Mouse (Mus musculus): Measurements from ENCODE around the gene Spag6l. TPM values are rescaled to one million over a fixed set of nuclear protein-coding genes. Genes with fewer than 3 reads are reported as not detected.

The Spag6l gene
- polyA plus RNA-seq, 1 experiment from 2014 or later = 0.29 TPM

Other genes starting within 250 kb of the Spag6l start
- gene Fgd4, start 228.9 kb downstream of the Spag6l start, polyA plus RNA-seq (2015; fragmentation: Nextera tagmentation; extraction: Ambion mirVana) = 2.3 and 2.9 TPM in 2 replicates
- not detected in 2 replicates for gene Olfr19, start 153.1 kb downstream of the Spag6l start, polyA plus RNA-seq (2015; fragmentation: Nextera tagmentation; extraction: Ambion mirVana)
- gene Igll1, start 34.5 kb upstream of the Spag6l start, polyA plus RNA-seq (2015; fragmentation: Nextera tagmentation; extraction: Ambion mirVana) = 0.62 and 0.64 TPM in 2 replicates
- 53.2 and 59.6 TPM in 2 replicates for gene Top3b, start 41.3 kb upstream of the Spag6l start, polyA plus RNA-seq (2015; fragmentation: Nextera tagmentation; extraction: Ambion mirVana)
- gene Vpreb1, start 41.4 kb upstream of the Spag6l start, polyA plus RNA-seq (2015; fragmentation: Nextera tagmentation; extraction: Ambion mirVana) = 6.3 and 7.3 TPM in 2 replicates
- 18.1 and 19.8 TPM in 2 replicates for gene Ppm1f, start 67.0 kb upstream of the Spag6l start, polyA plus RNA-seq (2015; fragmentation: Nextera tagmentation; extraction: Ambion mirVana)
- 180 and 190 TPM in 2 replicates for gene Mapk1, start 153.9 kb upstream of the Spag6l start, polyA plus RNA-seq (2015; fragmentation: Nextera tagmentation; extraction: Ambion mirVana)
- 10.2 and 12.2 TPM in 2 replicates for gene Ypel1, start 240.2 kb upstream of the Spag6l start, polyA plus RNA-seq (2015; fragmentation: Nextera tagmentation; extraction: Ambion mirVana)